Mouse (Mus musculus): Measurements from ENCODE around the gene Znhit2.

DNA sequence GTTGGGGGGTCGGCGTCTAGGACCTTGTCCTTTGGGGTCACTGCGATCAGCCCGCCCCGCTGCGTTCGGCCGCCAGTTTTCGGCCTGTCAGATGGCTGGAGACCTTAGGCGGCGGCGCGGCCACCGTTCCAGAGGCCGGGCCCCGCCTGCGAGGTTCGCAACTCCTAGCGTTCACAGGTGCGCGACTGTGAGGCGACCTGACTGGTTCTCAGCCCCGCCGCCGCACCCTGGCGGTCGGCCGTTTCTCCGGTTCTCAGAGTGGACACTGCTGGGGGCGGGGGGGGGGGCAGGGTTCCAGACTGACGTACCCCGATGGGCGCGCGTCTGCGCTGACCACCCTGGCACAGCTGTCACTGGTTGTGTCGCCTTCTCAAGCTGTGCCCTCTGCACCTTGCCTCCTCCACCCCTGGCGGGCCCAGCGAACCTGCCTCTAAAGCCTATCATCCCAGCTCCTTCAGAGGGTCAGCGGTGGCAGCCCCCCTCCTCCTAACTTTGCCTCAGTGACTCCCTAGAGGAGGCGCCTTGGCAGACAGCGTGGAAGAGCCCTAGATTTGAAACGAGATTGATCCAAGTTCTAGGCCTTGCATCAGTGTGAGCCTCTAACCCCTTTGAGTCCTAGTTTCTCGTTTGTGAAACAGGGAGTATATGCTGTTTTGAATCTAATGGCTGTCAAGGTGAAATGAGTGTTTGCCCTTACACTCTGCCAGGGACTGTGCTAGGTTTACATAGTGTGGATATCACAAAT, 13.7 kb upstream of the Znhit2 start:
- TF ChIP-seq CTCF (IDR thresholded peaks at IDR 0.05) = peak; percentile 34; the same call in 1 of the 2 replicates
- TF ChIP-seq EP300 (IDR thresholded peaks at IDR 0.05) = no peak

All from lung, postnatal 0 days (tissue).